Mouse (Mus musculus) embryonic facial prominence, embryonic 14.5 days (tissue): ENCODE results near the gene Ano2. TPM values are rescaled to one million over a fixed set of nuclear protein-coding genes. Genes with fewer than 3 reads are reported as not detected.
A peak's percentile ranks its signal among the peaks of the same experiment; 100 is the strongest.

Experiments
- ATAC-seq: fragments of 200-750 bp; cut with Nextera tagmentation; 2 replicates; pipeline ENCODE4 v1.8.0; 2017; ENCODE audit warnings: low read depth, moderate number of reproducible peaks, moderate TSS enrichment
- DNase-seq: peaks from one replicate; pipeline ENCODE4 v3.0.0-alpha.2; 2015; ENCODE audit warnings: low spot score
- H3K27ac ChIP-seq: fragments of 300-500 bp; sonication (generic); replicated peaks from 2 replicates; pipeline ENCODE4 v1.5.1; 2014; ENCODE audit warnings: low read depth, mild to moderate bottlenecking, low read length, moderate library complexity
- H3K27me3 ChIP-seq: fragments of 300-500 bp; sonication (generic); replicated peaks from 2 replicates; pipeline ENCODE4 v1.6.1; 2014; ENCODE audit warnings: low read length; ENCODE audit not compliant: control insufficient read depth, insufficient read depth
- H3K36me3 ChIP-seq: fragments of 300-500 bp; sonication (generic); 2 replicates; pipeline ENCODE4 v1.6.1; 2014; ENCODE audit warnings: low read length, mixed read lengths; ENCODE audit not compliant: control insufficient read depth, insufficient read depth
- H3K4me1 ChIP-seq: fragments of 300-500 bp; sonication (generic); 2 replicates; pipeline ENCODE4 v1.6.1; 2014; ENCODE audit warnings: antibody characterized with exemption, low read length; ENCODE audit not compliant: control insufficient read depth, insufficient read depth
- H3K4me2 ChIP-seq: fragments of 300-500 bp; sonication (generic); 2 replicates; pipeline ENCODE4 v1.6.1; 2014; ENCODE audit warnings: low read depth, mild to moderate bottlenecking, low read length, moderate library complexity, mixed read lengths
- H3K4me3 ChIP-seq: fragments of 300-500 bp; sonication (generic); 2 replicates; pipeline ENCODE4 v1.5.1; 2014; ENCODE audit warnings: low read depth, mild to moderate bottlenecking, low read length
- H3K9ac ChIP-seq: fragments of 300-500 bp; sonication (generic); 2 replicates; pipeline ENCODE4 v1.6.1; 2014; ENCODE audit warnings: low read depth, mild to moderate bottlenecking, low read length, moderate library complexity, mixed read lengths
- H3K9me3 ChIP-seq: fragments of 300-500 bp; sonication (generic); 2 replicates; pipeline ENCODE4 v1.6.1; 2016; ENCODE audit warnings: low read length; ENCODE audit not compliant: control insufficient read depth
- WGBS: fragments of 180-500 bp; shearing (Covaris S2); extraction: QIAGEN DNeasy Blood & Tissue Kit; methylation state at CpG from one replicate; pipeline ENCODE4 v1.1.7; 2014; 5-methylcytosine and 5-hydroxymethylcytosine counted together
- polyA plus RNA-seq: library from polyadenylated mRNA; unstranded; fragments of >200 nt; fragmentation: Nextera tagmentation; extraction: Ambion mirVana; gene quantifications from 2 replicates; pipeline ENCODE4 v1.2.1, GENCODE M21; 2014

The Ano2 gene
- polyA plus RNA-seq, 1 experiment from 2014 or later, result 1.2 TPM

GRCm38 (mm10) chr6:125661106-125661877 is 28.9 kb upstream of the Ano2 start:
- no peaks in the 10 kb centered on the region for H3K27me3 ChIP-seq
- no peak overlapping the region for H3K4me3 ChIP-seq
- WGBS, result 36% methylated on average over 14 of the region's 14 CpGs
- H3K4me2 ChIP-seq, result no peak overlapping the region
- H3K27ac ChIP-seq, result no peak overlapping the region
- ATAC-seq (no peak), DNase-seq (peak; percentile 64)
- H3K36me3 ChIP-seq, result no peaks in the 10 kb centered on the region
- no peak overlapping the region for H3K9ac ChIP-seq
- no peaks in the 10 kb centered on the region for H3K4me1 ChIP-seq
- H3K9me3 ChIP-seq, result no peaks in the 10 kb centered on the region

DNA sequence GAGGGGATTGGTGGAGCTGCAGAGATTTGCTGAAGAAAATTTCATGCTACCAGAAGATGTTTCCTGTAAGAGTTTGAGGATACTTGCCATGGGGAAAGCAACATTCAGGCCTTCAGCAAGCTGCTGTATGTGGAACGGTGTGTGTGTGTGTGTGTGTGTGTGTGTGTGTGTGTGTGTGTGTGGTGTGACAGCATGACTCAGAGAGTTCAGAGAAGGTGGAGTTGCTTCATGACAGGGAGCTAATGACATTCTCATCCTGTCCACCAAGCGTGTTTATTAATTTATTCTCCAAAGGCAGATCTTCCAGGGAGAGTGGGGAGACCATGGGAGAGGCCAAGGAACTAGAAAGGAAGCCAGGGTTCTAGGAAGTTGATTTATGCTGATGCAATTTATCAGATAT is 26.3 kb upstream of the Ano2 start:
- no peak overlapping the region for H3K27ac ChIP-seq
- WGBS, result 86% methylated on average over 2 of the region's 2 CpGs

GRCm38 (mm10) chr6:125671835-125672234 is 18.4 kb upstream of the Ano2 start:
- Histone ChIP-seq H3K4me2 (no peak overlapping the region), H3K36me3 (no peaks in the 10 kb centered on the region), H3K9me3 (no peaks in the 10 kb centered on the region), H3K4me3 (no peak overlapping the region), H3K27ac (no peak overlapping the region), H3K27me3 (no peaks in the 10 kb centered on the region), H3K9ac (no peak overlapping the region), H3K4me1 (no peaks in the 10 kb centered on the region)
- no peak for DNase-seq
- no peak for ATAC-seq
- WGBS, result 83% methylated on average over 3 of the region's 3 CpGs

More for the DNA sequence above, 26.3 kb upstream of the Ano2 start:
- ATAC-seq (no peak), DNase-seq (no peak)
- no peak overlapping the region for H3K4me2 ChIP-seq
- no peaks in the 10 kb centered on the region for H3K36me3 ChIP-seq
- no peaks in the 10 kb centered on the region for H3K27me3 ChIP-seq
- no peaks in the 10 kb centered on the region for H3K4me1 ChIP-seq
- no peak overlapping the region for H3K4me3 ChIP-seq
- no peak overlapping the region for H3K9ac ChIP-seq
- H3K9me3 ChIP-seq, result no peaks in the 10 kb centered on the region

DNA sequence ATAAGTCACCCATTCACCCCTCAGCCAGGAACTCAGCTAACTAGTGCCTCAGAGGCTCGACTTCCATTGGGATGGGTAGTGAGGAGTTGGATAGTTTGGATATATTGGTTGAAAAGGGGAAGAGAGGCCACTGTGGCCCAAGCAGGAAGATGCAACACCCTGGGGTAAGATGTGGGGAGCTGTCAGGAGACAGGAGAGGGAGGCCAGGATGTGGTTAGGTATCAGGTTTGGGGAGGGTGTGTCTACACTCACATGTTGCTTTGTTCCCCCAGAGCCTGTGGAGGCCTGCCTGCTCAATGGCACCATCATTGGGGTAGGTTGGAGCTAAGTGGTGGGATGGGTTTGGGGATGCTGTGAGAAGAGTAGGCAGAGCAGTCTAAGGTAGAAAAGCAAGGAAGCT is 11.7 kb upstream of the Ano2 start:
- H3K4me1 ChIP-seq, result no peaks in the 10 kb centered on the region
- DNase-seq (no peak), ATAC-seq (no peak)
- H3K9ac ChIP-seq, result no peak overlapping the region
- H3K4me2 ChIP-seq, result no peak overlapping the region
- no peaks in the 10 kb centered on the region for H3K36me3 ChIP-seq
- no peak overlapping the region for H3K27ac ChIP-seq
- no peak overlapping the region for H3K4me3 ChIP-seq
- H3K27me3 ChIP-seq, result no peaks in the 10 kb centered on the region
- WGBS, result 85% methylated on average over 1 of the region's 1 CpGs
- no peaks in the 10 kb centered on the region for H3K9me3 ChIP-seq

DNA sequence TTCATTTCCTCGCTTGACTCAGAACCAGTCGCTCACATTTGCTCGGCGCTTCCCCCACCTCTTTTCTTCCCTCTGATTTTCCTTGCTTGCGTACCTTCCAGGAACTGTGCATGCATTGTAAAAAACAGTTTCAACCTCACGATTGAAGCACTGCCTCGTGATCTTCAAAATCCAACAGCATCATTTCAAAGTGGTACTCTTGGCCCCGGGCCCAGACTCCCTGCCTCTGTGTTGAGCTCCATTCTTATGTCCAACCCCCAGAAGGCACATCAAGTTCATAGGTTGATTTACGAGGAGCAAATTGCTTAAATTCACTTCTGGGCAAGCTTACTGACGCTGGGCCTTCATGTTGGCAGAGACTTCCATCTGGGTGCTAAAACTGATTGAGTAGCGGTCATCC is 9.6 kb upstream of the Ano2 start:
- ATAC-seq, result no peak
- H3K4me2 ChIP-seq, result no peak overlapping the region
- no peaks in the 10 kb centered on the region for H3K27me3 ChIP-seq
- H3K4me1 ChIP-seq, result no peaks in the 10 kb centered on the region
- H3K4me3 ChIP-seq, result no peak overlapping the region
- no peak overlapping the region for H3K9ac ChIP-seq
- WGBS, result 61% methylated on average over 11 of the region's 11 CpGs
- no peaks in the 10 kb centered on the region for H3K9me3 ChIP-seq
- H3K27ac ChIP-seq, result no peak overlapping the region
- no peaks in the 10 kb centered on the region for H3K36me3 ChIP-seq
- DNase-seq, result peak; percentile 19

DNA sequence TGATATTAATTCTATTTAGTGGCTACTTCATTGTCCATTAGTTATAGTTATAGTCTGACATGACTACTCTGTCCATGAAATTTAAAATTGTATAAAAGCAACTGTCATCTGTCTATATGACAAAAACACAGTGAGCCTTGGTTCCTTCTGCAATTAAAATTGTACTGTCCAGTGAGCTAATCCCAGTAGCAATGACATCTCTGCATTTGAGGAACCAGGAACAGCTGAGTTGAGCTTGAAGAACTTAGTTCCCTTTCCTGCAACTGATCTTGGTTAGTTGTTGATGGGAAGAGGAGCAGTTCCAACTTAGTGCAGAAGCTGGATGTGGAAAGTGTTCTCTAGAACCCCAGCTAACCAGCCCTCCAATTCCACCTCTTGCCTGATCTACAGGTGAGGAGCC is 4.8 kb upstream of the Ano2 start:
- H3K36me3 ChIP-seq, result no peaks in the 10 kb centered on the region
- H3K9me3 ChIP-seq, result no peaks in the 10 kb centered on the region
- no peak overlapping the region for H3K27ac ChIP-seq
- H3K9ac ChIP-seq, result no peak overlapping the region
- peaks cover 5% of the 10 kb centered on the region for H3K4me1 ChIP-seq
- H3K4me2 ChIP-seq, result no peak overlapping the region
- no peak for DNase-seq
- no peak overlapping the region for H3K4me3 ChIP-seq
- no peak for ATAC-seq
- H3K27me3 ChIP-seq, result peaks cover 8% of the 10 kb centered on the region; the same call in 1 of the 2 replicates

DNA sequence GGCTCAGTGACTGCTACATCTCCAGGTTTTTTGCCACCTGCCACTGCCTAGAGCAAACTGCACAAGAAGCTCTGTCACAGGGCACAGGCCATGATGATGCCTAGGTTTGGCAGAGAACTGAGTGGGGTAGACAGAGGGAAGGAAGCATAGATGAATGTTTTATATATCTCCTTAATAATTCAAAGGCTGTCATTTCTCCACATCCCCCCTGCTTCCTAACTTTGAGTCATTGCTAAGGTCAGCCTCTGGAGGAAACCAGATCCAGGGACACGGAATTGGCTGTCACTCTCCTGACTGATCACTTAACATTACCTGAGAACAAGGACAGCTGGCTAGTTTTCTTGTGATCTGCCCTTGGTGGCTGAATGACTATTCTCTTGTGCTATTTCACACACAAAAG is 2.2 kb upstream of the Ano2 start:
- no peaks in the 10 kb centered on the region for H3K36me3 ChIP-seq
- H3K27ac ChIP-seq, result no peak overlapping the region
- DNase-seq, result no peak
- WGBS, result 40% methylated on average over 1 of the region's 1 CpGs
- no peak overlapping the region for H3K4me2 ChIP-seq
- no peak for ATAC-seq
- no peaks in the 10 kb centered on the region for H3K9me3 ChIP-seq
- peaks cover 12% of the 10 kb centered on the region; the same call in 1 of the 2 replicates for H3K27me3 ChIP-seq
- no peak overlapping the region for H3K9ac ChIP-seq
- peaks cover 9% of the 10 kb centered on the region for H3K4me1 ChIP-seq
- H3K4me3 ChIP-seq, result no peak overlapping the region

DNA sequence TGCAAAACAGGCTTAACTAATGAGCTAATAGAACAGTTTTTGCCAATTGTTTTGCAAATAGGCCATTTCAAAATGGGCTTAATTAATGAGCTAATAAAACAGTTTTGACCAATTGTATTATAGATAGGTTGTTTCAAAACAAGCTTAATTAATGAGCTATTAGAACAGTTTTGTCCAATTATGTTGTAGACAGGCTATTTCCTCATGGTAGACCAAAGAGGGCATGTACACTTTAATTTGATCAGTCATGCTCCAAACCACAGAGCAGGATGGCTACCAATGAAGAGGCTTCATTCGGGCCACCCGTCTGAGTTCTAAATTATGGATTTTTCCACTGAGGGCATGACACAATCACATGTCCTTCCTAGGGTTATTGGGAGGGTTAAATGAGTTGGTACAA is 10.9 kb downstream of the Ano2 start:
- ATAC-seq (no peak), DNase-seq (no peak)
- H3K4me2 ChIP-seq, result no peak overlapping the region
- no peaks in the 10 kb centered on the region for H3K27me3 ChIP-seq
- H3K36me3 ChIP-seq, result no peaks in the 10 kb centered on the region
- H3K9me3 ChIP-seq, result no peaks in the 10 kb centered on the region
- H3K9ac ChIP-seq, result no peak overlapping the region
- no peaks in the 10 kb centered on the region for H3K4me1 ChIP-seq
- no peak overlapping the region for H3K4me3 ChIP-seq
- no peak overlapping the region for H3K27ac ChIP-seq
- 70% methylated on average over 2 of the region's 2 CpGs for WGBS

DNA sequence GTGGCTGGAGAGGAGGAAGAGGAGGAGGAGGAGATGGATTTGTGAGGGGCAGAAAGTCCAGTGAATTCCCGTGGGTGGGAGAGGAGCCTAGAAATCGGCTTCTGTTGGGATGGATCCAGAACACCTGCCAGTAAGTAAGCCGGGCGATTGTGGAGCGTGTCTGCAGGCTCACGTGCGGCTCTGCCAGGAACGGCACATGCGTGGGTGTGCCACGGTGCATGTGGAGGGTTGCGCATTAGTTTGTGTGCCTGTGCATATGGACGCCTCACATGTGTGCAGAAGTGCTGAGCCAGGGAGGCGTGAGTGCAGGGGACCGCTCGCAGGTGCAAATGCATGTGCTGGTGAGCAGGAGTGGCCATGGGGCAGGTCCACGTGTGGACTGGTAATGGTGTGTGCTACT is 21.0 kb downstream of the Ano2 start:
- WGBS, result 78% methylated on average over 15 of the region's 16 CpGs
- ATAC-seq, result no peak

More for the DNA sequence above, 21.0 kb downstream of the Ano2 start:
- DNase-seq, result no peak
- Histone ChIP-seq H3K27me3 (no peaks in the 10 kb centered on the region), H3K27ac (no peak overlapping the region), H3K9me3 (no peaks in the 10 kb centered on the region), H3K9ac (no peak overlapping the region), H3K4me3 (no peak overlapping the region), H3K36me3 (no peaks in the 10 kb centered on the region), H3K4me1 (no peaks in the 10 kb centered on the region), H3K4me2 (no peak overlapping the region)
